Mouse (Mus musculus): Measurements from ENCODE around the gene Slc9a8.

DNA sequence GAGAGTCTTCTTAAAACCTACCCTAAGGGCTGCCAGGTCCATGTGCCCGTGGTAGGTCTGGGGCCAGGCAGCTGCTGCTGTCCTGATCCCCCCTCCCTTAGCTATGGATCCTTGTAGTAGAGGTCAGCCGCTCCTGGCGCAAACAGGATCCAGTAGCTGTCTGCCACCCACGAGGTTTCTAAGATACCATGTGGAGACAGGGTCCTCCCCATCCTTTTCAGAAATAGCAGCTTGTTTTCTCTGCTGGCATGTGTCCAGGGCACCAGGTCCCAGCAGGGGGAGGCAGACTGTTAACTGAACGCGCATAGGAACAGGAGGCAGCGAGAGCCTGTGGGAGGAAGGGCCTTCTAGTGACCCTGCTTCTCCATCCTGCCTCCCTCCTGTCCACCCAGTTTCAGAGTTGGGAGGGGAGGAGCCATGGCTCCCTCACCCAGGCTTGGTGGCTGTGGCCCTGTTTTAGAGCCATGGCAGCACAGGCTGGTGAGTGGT, 54.7 kb downstream of the Slc9a8 start:
- TF ChIP-seq EP300 (IDR thresholded peaks at IDR 0.05) = no peak
- peak; percentile 56 for TF ChIP-seq CTCF (IDR thresholded peaks at IDR 0.05)
